In the genomic region with DNA sequence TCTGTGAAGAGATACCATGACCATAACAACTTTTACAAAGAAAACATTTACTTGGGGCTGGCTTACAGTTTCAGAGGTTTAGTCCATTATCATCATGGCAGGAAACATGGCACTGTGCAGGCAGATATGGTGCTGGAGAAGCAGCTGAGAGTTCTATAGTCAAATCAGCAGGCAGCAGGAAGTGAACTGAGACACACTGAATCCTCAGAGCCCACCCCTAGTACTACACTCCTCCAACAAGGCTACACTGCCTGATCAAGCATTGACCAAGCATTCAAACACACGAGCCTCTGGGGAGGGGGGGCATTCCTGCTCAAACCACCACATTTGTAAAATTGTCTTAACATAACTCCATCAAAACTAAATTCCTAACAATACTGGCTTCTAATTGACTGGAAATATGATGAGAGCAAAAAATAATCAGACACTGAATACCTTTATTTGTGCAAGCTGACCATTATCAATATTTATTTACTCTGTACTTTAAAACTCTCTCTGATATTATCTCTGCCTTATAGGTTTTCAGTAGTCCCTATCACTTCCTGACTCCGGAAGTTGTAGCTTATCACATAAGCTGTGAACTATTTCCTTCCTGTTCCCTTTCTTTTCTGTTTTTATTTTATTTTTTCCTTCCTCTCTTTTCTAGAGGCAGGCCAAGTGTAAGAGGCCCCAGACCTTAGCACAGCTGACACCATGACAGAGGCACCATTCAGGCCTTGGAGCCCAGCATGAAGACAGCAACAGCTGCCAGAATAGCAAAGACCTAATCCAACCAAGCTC, we compare ENCODE assay signal across 21 mouse cellular contexts. TPM values are rescaled to one million over a fixed set of nuclear protein-coding genes. Genes with fewer than 3 reads are reported as not detected.
A peak's percentile ranks its signal among the peaks of the same experiment; 100 is the strongest.
DNase-seq lines count a peak whose midpoint lies in the region; ATAC-seq lines count a peak whose summit lies in the region.
"Had no signal": no experiment of that assay in that cellular context is flagged by ENCODE, and none has a peak within 500 bp of the region (broad histone marks: within the 10 kb centered on the region; RNA-seq: fewer than 3 reads in every experiment).

No protein-coding gene starts in this region.

- H3K4me2 ChIP-seq in hindbrain, embryonic 16.5 days (ENCODE audit: low read length), result no peak overlapping the region
- H3K4me2 ChIP-seq: embryonic facial prominence, embryonic 13.5 days; heart, embryonic 12.5 days; hindbrain, embryonic 13.5 days; liver, embryonic 11.5 days; neural tube, embryonic 12.5 days had no signal

- H3K36me3 ChIP-seq in hindbrain, embryonic 16.5 days (ENCODE audit: control insufficient read depth, insufficient read depth, low read length), result no peaks in the 10 kb centered on the region
- H3K36me3 ChIP-seq: embryonic facial prominence, embryonic 13.5 days; heart, embryonic 12.5 days; hindbrain, embryonic 13.5 days; neural tube, embryonic 12.5 days had no signal

- H3K27me3 ChIP-seq in hindbrain, embryonic 16.5 days (replicated peaks; ENCODE audit: control insufficient read depth, insufficient read depth, low read length), result no peaks in the 10 kb centered on the region
- H3K27me3 ChIP-seq: embryonic facial prominence, embryonic 13.5 days; heart, embryonic 12.5 days; hindbrain, embryonic 13.5 days; neural tube, embryonic 12.5 days had no signal

- DNase-seq in thymus, postnatal 0 days (ENCODE audit: low spot score), result peak; percentile 19
- no peak for DNase-seq in thymus, adult 18-20 months
- peak; percentile 54 for DNase-seq in Muller cell, postnatal 12 days (ENCODE audit: inconsistent ontology term)
- DNase-seq in MN1 (ENCODE audit: low spot score), result no peak
- DNase-seq in neural tube, embryonic 10.5 days (ENCODE audit: extremely low spot score, low spot score), result no peak
- DNase-seq: adrenal gland, postnatal 10 days; cerebellum, postnatal 10 days; forebrain, postnatal 0 days; heart, postnatal 14 days; kidney, postnatal 36 days; layer of hippocampus, adult 9-11 months; lung, adult 18-20 months; right cerebral cortex, adult 18-20 months had no signal

- 77% methylated on average over 2 of the region's 2 CpGs for WGBS in hindbrain, embryonic 16.5 days

- no peak overlapping the region for H3K9ac ChIP-seq in hindbrain, embryonic 16.5 days (ENCODE audit: low read depth, low read length)
- H3K9ac ChIP-seq: embryonic facial prominence, embryonic 13.5 days; forebrain, postnatal 0 days; heart, embryonic 12.5 days; hindbrain, embryonic 13.5 days; neural tube, embryonic 12.5 days had no signal

- no peaks in the 10 kb centered on the region for H3K4me1 ChIP-seq in hindbrain, embryonic 16.5 days (ENCODE audit: control insufficient read depth, insufficient read depth, low read depth, low read length)
- H3K4me1 ChIP-seq: hindbrain, embryonic 13.5 days; neural tube, embryonic 12.5 days had no signal

- no peak overlapping the region for H3K4me3 ChIP-seq in hindbrain, embryonic 16.5 days (ENCODE audit: low read length)
- H3K4me3 ChIP-seq: embryonic facial prominence, embryonic 13.5 days; heart, embryonic 12.5 days; hindbrain, embryonic 13.5 days; neural tube, embryonic 12.5 days had no signal

- ATAC-seq in neutrophil, adult 5-6 weeks (ENCODE audit: extremely low read depth, insufficient number of reproducible peaks, low FRiP score, poor library complexity, severe bottlenecking), result 0 out of 2 replicates have a peak, but pooled peaks have one; percentile 31
- no peak for ATAC-seq in hindbrain, embryonic 16.5 days
- ATAC-seq: forebrain, postnatal 0 days; intestine, embryonic 16.5 days had no signal

- H3K27ac ChIP-seq in hindbrain, embryonic 16.5 days (ENCODE audit: low read depth, low read length), result no peak overlapping the region
- H3K27ac ChIP-seq: embryonic facial prominence, embryonic 13.5 days; hindbrain, embryonic 13.5 days; neural tube, embryonic 12.5 days had no signal

- no peaks in the 10 kb centered on the region for H3K9me3 ChIP-seq in hindbrain, embryonic 16.5 days (ENCODE audit: control insufficient read depth, low read length)
- H3K9me3 ChIP-seq: embryonic facial prominence, embryonic 13.5 days; heart, embryonic 12.5 days; hindbrain, embryonic 13.5 days; neural tube, embryonic 12.5 days had no signal

RNA-seq across cellular contexts. Expression of a gene that starts 29.3 kb away (rescaled TPM):
- 35.1 and 36.3 TPM in 2 replicates for polyA plus RNA-seq in thymus, postnatal 0 days (2015; fragmentation: Nextera tagmentation; extraction: Ambion mirVana)
- 44.9 and 56.6 TPM in 2 replicates for total RNA-seq in neutrophil, adult 5-6 weeks (2017)
- 74.1 and 74.9 TPM in 2 replicates for polyA plus RNA-seq in hindbrain, embryonic 16.5 days (2015; fragmentation: Nextera tagmentation; extraction: Ambion mirVana)

Comparison
In these comparisons a context has a peak if more than half of its experiments do, and no peak if none do; other contexts are left out.
1. DNase-seq: peak in thymus, postnatal 0 days (single experiment) and Muller cell, postnatal 12 days (single experiment); none in thymus, adult 18-20 months (0 of 2), MN1 (single experiment) and neural tube, embryonic 10.5 days (single experiment).